Mouse (Mus musculus) intestine, postnatal 0 days (tissue): ENCODE results near the gene Krtcap2. TPM values are rescaled to one million over a fixed set of nuclear protein-coding genes. Genes with fewer than 3 reads are reported as not detected.

Experiments
- ATAC-seq: fragments of 200-750 bp; cut with Nextera tagmentation; 2 replicates; pipeline ENCODE4 v1.8.0; 2017; ENCODE audit warnings: mild to moderate bottlenecking, moderate TSS enrichment, moderate library complexity
- H3K27ac ChIP-seq: fragments of 300-500 bp; sonication (generic); 2 replicates; pipeline ENCODE4 v1.5.1; 2014; ENCODE audit warnings: mild to moderate bottlenecking, low read depth, low read length, moderate library complexity
- H3K27me3 ChIP-seq: fragments of 300-500 bp; sonication (generic); replicated peaks from 2 replicates; pipeline ENCODE4 v1.6.1; 2014; ENCODE audit warnings: low read length, mixed read lengths; ENCODE audit not compliant: control insufficient read depth, insufficient read depth
- H3K36me3 ChIP-seq: fragments of 300-500 bp; sonication (generic); 2 replicates; pipeline ENCODE4 v1.6.1; 2014; ENCODE audit warnings: mild to moderate bottlenecking, moderate library complexity; ENCODE audit not compliant: control insufficient read depth, insufficient read depth
- H3K4me1 ChIP-seq: fragments of 300-500 bp; sonication (generic); replicated peaks from 2 replicates; pipeline ENCODE4 v1.6.1; 2014; ENCODE audit warnings: antibody characterized with exemption, low read length, mixed read lengths; ENCODE audit not compliant: control insufficient read depth, insufficient read depth
- H3K4me2 ChIP-seq: fragments of 300-500 bp; sonication (generic); replicated peaks from 2 replicates; pipeline ENCODE4 v1.6.1; 2014; ENCODE audit warnings: low read depth, mild to moderate bottlenecking, moderate library complexity
- H3K4me3 ChIP-seq: fragments of 300-500 bp; sonication (generic); 2 replicates; pipeline ENCODE4 v1.5.1; 2014; ENCODE audit warnings: low read depth, low read length
- H3K9ac ChIP-seq: fragments of 300-500 bp; sonication (generic); 2 replicates; pipeline ENCODE4 v1.6.1; 2014; ENCODE audit warnings: mild to moderate bottlenecking, low read depth, low read length
- H3K9me3 ChIP-seq: fragments of 300-500 bp; sonication (generic); 2 replicates; pipeline ENCODE4 v1.6.1; 2016; ENCODE audit warnings: mixed run types; ENCODE audit not compliant: control insufficient read depth
- CTCF ChIP-seq: sonication (generic); IDR thresholded peaks from 2 replicates; pipeline ENCODE4 v1.5.1; 2016; ENCODE audit warnings: low read depth, mild to moderate bottlenecking, control low read depth, antibody characterized with exemption, moderate library complexity
- WGBS: fragments of 180-500 bp; shearing (Covaris S2); extraction: QIAGEN DNeasy Blood & Tissue Kit; methylation state at CpG from one replicate; pipeline ENCODE4 v1.1.7; 2014; 5-methylcytosine and 5-hydroxymethylcytosine counted together
- polyA plus RNA-seq: library from polyadenylated mRNA; unstranded; fragments of >200 nt; fragmentation: Nextera tagmentation; extraction: Ambion mirVana; gene quantifications from 2 replicates; pipeline ENCODE4 v1.2.1, GENCODE M21; 2015

The Krtcap2 gene
- polyA plus RNA-seq, 1 experiment from 2014 or later, result 281 TPM

DNA sequence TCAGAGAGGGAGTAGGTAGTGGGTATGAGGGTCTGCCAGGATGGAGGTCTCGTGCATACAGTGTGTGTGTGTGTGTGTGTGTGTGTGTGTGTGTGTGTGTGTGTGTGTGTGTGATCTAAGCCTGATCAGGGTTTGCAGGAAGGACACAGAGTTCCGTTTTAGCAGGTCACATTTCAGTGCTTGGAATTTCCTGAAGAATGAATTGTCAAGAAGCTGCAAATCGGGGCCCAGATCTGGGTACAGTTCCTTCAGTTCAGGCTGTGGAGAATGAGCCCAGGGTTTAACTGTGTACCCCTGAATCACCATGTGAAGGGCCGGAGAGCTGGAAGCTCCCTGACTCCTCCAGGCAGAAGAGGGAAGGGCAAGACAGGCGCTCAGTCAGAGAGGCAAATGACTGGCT, 41.5 kb downstream of the Krtcap2 start:
- Histone ChIP-seq H3K4me1 (no peaks in the 10 kb centered on the region; the same call in 1 of the 2 replicates), H3K4me3 (no peak overlapping the region), H3K9ac (no peak overlapping the region), H3K27ac (no peak overlapping the region), H3K27me3 (no peaks in the 10 kb centered on the region), H3K36me3 (no peaks in the 10 kb centered on the region), H3K9me3 (no peaks in the 10 kb centered on the region), H3K4me2 (no peak overlapping the region)
- ATAC-seq, result no peak
- WGBS, result 69% methylated on average over 5 of the region's 5 CpGs
- no peak for TF ChIP-seq CTCF

DNA sequence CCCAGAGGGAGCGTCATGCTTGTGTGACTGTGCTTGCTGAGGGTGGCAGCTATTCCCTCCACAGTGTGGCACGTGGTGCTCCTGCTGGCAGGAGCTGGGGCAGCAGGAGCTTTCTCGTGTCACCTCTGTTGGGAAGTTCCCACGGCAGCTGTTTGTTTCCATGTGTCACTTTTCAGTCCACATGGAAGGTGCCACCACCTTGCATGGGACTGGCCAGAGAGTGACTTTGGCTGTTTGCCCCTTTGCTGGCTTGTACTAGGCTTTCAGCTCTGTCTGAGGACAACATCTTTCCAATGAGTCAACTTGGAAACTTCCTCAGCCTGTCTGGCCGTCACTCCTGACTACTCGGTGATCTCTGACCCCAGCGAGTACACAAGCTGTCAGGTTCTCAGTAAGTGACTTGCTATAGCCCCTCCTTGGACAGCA, 42.8 kb downstream of the Krtcap2 start:
- TF ChIP-seq CTCF, result peak; percentile 49
- Histone ChIP-seq H3K9me3 (no peaks in the 10 kb centered on the region), H3K4me3 (no peak overlapping the region), H3K36me3 (no peaks in the 10 kb centered on the region), H3K4me1 (no peaks in the 10 kb centered on the region; the same call in none of the 2 replicates), H3K27ac (peak overlapping the region; percentile 12; the same call in 1 of the 2 replicates), H3K4me2 (no peak overlapping the region), H3K27me3 (no peaks in the 10 kb centered on the region), H3K9ac (no peak overlapping the region)
- WGBS, result 19% methylated on average over 7 of the region's 7 CpGs
- ATAC-seq, result peak; percentile 55

GRCm38 (mm10) chr3:89291874-89292273, 46.1 kb downstream of the Krtcap2 start:
- ATAC-seq, result no peak
- Histone ChIP-seq H3K4me1 (peaks cover 2% of the 10 kb centered on the region), H3K9ac (no peak overlapping the region), H3K36me3 (no peaks in the 10 kb centered on the region), H3K27me3 (no peaks in the 10 kb centered on the region), H3K4me3 (no peak overlapping the region), H3K4me2 (no peak overlapping the region), H3K9me3 (no peaks in the 10 kb centered on the region), H3K27ac (0 out of 2 replicates have a peak overlapping the region, but pooled peaks have one; percentile 88)
- 44% methylated on average over 10 of the region's 10 CpGs for WGBS
- no peak for TF ChIP-seq CTCF

DNA sequence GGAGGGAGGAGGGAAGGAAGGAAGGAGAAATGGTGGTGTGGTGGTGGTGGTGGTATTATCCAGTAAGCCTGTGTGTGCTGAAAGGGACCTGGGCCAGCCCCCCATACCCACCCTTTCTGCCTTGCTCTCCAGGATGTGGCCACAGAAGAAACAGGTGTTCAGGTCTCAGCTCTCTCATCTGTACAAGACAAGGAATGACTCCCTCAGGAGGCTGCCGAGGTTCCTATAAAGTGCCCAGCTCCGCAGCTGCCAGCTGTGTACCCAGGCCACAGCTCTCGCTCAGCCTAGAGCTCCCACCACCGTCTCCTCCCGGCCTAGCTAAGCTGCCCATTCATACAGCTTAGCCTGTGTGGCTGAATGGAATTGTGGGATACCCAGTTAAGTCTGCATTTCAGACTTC, 46.5 kb downstream of the Krtcap2 start:
- ATAC-seq, result no peak
- 79% methylated on average over 5 of the region's 5 CpGs for WGBS
- Histone ChIP-seq H3K9ac (no peak overlapping the region), H3K27me3 (no peaks in the 10 kb centered on the region), H3K36me3 (no peaks in the 10 kb centered on the region), H3K4me3 (no peak overlapping the region), H3K9me3 (no peaks in the 10 kb centered on the region), H3K4me2 (no peak overlapping the region), H3K27ac (peak overlapping the region; percentile 88), H3K4me1 (peaks cover 2% of the 10 kb centered on the region)
- no peak for TF ChIP-seq CTCF

- Histone ChIP-seq H3K4me3 (no peak overlapping the region), H3K36me3 (no peaks in the 10 kb centered on the region), H3K4me1 (peaks cover 2% of the 10 kb centered on the region), H3K9ac (no peak overlapping the region), H3K27me3 (no peaks in the 10 kb centered on the region), H3K27ac (peak overlapping the region; percentile 88), H3K4me2 (no peak overlapping the region), H3K9me3 (no peaks in the 10 kb centered on the region)
- peak; percentile 90 for ATAC-seq
- TF ChIP-seq CTCF, result no peak
- 48% methylated on average over 11 of the region's 11 CpGs for WGBS
Observed at GRCm38 (mm10) chr3:89293247-89293918, 47.6 kb downstream of the Krtcap2 start.

DNA sequence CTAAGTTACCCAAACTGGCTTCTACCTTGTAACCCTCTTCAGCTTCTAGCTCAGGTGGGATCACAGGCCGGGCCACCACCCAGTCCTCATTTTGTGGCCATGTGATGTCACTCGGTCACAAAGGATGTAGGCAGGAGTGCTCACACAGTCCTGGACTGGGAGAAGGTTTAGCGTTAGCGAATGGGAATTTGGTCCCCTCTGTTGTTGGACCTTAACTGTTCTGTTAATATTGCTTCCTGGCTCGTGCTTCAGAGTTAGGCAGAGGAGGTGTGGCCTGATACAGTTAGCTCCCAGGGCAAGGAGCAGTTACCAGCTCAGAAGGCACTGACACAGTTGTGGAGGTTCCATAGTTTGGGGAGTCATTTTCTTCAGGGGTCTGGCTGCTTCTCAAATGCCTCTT, 48.4 kb downstream of the Krtcap2 start:
- Histone ChIP-seq H3K4me1 (peaks cover 7% of the 10 kb centered on the region), H3K36me3 (no peaks in the 10 kb centered on the region), H3K9ac (no peak overlapping the region), H3K9me3 (no peaks in the 10 kb centered on the region), H3K27ac (peak overlapping the region; percentile 88), H3K27me3 (no peaks in the 10 kb centered on the region), H3K4me2 (no peak overlapping the region), H3K4me3 (no peak overlapping the region)
- ATAC-seq, result peak; percentile 44
- 52% methylated on average over 5 of the region's 5 CpGs for WGBS
- TF ChIP-seq CTCF, result no peak
